Mouse (Mus musculus): ENCODE measurements around the gene Arvcf. TPM values are rescaled to one million over a fixed set of nuclear protein-coding genes. Genes with fewer than 3 reads are reported as not detected.

The Arvcf gene
- polyA plus RNA-seq, 2 experiments = 6.4 to 7.4 TPM

DNA sequence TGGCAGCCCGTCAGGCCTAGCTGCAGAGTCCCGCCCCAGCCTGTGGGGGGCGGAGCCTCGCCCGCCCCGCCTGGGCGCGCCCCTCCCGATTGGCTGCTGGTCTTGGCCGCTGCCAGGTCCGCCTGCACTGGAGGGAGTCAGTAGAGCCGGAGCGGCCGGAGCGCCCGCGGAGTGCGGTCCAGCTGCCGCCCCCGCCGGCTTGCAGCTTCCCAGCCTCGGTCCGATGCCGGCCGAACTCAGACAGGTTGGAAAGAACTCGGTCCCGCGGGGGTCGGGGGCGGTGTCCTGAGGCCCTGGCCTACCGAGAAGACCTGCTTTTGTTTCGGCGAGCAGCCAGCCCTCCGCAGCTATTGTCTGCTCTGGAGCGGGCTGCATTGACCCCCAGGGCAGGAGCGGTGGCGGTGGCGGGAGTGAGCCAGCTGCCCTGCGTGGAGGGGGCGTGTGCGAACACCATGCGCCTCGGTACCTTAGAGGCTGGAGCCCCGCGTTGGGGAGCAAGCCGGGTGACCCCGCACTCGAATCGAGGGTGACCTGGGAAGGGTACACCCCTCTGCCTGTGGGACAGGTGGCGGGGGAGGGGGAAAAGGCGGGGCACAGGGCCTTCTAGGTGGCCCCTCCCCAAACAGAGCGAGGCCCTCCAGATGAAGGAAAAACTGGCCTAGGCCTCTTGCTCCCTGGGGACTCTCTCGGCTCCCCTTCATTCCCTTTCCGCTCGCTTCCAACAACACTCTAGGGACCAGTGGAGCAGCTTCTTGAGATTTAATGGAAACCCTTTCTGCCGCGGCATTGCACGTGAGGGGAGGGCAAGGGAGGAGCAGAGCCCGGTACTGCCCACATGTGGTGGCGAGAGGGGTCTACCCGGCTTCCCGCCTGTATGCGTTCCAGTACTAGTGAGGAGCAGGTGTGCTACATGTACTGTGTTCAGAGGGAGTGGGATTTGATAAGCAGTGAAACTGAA lies 44.8 kb downstream of the Arvcf start:
- TF ChIP-seq EP300 (IDR thresholded peaks at IDR 0.05; ENCODE audit: low read depth) (no peak), CTCF (IDR thresholded peaks at IDR 0.05; ENCODE audit: low read depth) (peak; percentile 71)
- Histone ChIP-seq H3K9me3 (ENCODE audit: control insufficient read depth, low read length) (no peaks in the 10 kb centered on the region), H3K9ac (replicated peaks) (peak overlapping the region; percentile 85), H3K27ac (peak overlapping the region; percentile 46), H3K4me3 (ENCODE audit: insufficient read depth in 1 of 2, low read depth in 2 of 2, low read length in 2 of 2) (peak overlapping the region; percentile 64 to 89), H3K4me2 (ENCODE audit: low read depth) (peak overlapping the region; percentile 100), H3K27me3 (ENCODE audit: control insufficient read depth, insufficient read depth, low read length) (no peaks in the 10 kb centered on the region), H3K4me1 (replicated peaks; ENCODE audit: control insufficient read depth in 2 of 2, insufficient read depth in 2 of 2, low read length in 1 of 2) (peaks cover 38 to 49% of the 10 kb centered on the region in 2 experiments), H3K36me3 (replicated peaks; ENCODE audit: control insufficient read depth, insufficient read depth, low read depth) (no peaks in the 10 kb centered on the region)
- ATAC-seq (ENCODE audit: insufficient read depth) (peak; percentile 83), DNase-seq (ENCODE audit: low read depth in 3 of 3, low spot score in 3 of 3) (peak; percentile 75 to 76 (median 76))
- under 1% methylated on average over 63 of the region's 63 CpGs for WGBS (ENCODE audit: insufficient replicate concordance)

DNA sequence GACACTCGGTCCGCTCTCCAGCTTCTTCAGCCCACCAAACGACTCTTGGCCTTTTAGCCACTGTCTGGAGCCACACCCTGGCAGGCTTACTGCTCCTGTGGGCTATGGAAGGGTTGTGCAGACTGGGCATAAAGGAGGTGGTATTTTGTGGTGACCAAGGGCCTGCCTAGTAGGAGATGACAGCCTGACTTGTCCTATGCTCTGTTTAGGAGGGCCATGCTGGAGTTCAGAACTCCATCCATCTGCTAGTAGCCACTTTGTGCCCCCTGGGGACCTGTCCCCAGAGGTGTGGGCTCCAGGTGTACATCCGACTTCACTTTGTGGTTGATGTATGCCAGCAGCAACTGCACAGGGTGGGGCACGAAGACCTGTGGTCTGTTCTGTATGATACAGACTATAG lies 45.6 kb downstream of the Arvcf start:
- Histone ChIP-seq H3K27ac (no peak overlapping the region), H3K9ac (replicated peaks) (0 out of 2 replicates have a peak overlapping the region, but pooled peaks have one; percentile 7), H3K27me3 (ENCODE audit: control insufficient read depth, insufficient read depth, low read length) (no peaks in the 10 kb centered on the region), H3K4me3 (ENCODE audit: insufficient read depth in 1 of 2, low read depth in 2 of 2, low read length in 2 of 2) (peak overlapping the region; percentile 64 to 89), H3K4me2 (ENCODE audit: low read depth) (peak overlapping the region; percentile 100), H3K36me3 (replicated peaks; ENCODE audit: control insufficient read depth, insufficient read depth, low read depth) (no peaks in the 10 kb centered on the region), H3K4me1 (replicated peaks; ENCODE audit: control insufficient read depth in 2 of 2, insufficient read depth in 2 of 2, low read length in 1 of 2) (peaks cover 30 to 41% of the 10 kb centered on the region in 2 experiments), H3K9me3 (ENCODE audit: control insufficient read depth, low read length) (no peaks in the 10 kb centered on the region)
- no peak for ATAC-seq (ENCODE audit: insufficient read depth)
- no peak for TF ChIP-seq EP300 (IDR thresholded peaks at IDR 0.05; ENCODE audit: low read depth)
- no peak for TF ChIP-seq CTCF (IDR thresholded peaks at IDR 0.05; ENCODE audit: low read depth)
- WGBS (ENCODE audit: insufficient replicate concordance) = 39% methylated on average over 5 of the region's 5 CpGs
- DNase-seq (ENCODE audit: low read depth in 3 of 3, low spot score in 3 of 3) = no peak

GRCm38 (mm10) chr16:18394056-18394455 lies 46.1 kb downstream of the Arvcf start:
- Histone ChIP-seq H3K27me3 (ENCODE audit: control insufficient read depth, insufficient read depth, low read length) (no peaks in the 10 kb centered on the region), H3K9me3 (ENCODE audit: control insufficient read depth, low read length) (no peaks in the 10 kb centered on the region), H3K27ac (no peak overlapping the region), H3K4me1 (replicated peaks; ENCODE audit: control insufficient read depth in 2 of 2, insufficient read depth in 2 of 2, low read length in 1 of 2) (peaks cover 25 to 36% of the 10 kb centered on the region in 2 experiments), H3K4me2 (ENCODE audit: low read depth) (peak overlapping the region; percentile 100), H3K9ac (replicated peaks) (0 out of 2 replicates have a peak overlapping the region, but pooled peaks have one; percentile 7), H3K4me3 (ENCODE audit: insufficient read depth in 1 of 2, low read depth in 2 of 2, low read length in 2 of 2) (no peak overlapping the region), H3K36me3 (replicated peaks; ENCODE audit: control insufficient read depth, insufficient read depth, low read depth) (no peaks in the 10 kb centered on the region)
- no peak for TF ChIP-seq CTCF (IDR thresholded peaks at IDR 0.05; ENCODE audit: low read depth)
- no peak for TF ChIP-seq EP300 (IDR thresholded peaks at IDR 0.05; ENCODE audit: low read depth)
- no peak for DNase-seq (ENCODE audit: low read depth in 3 of 3, low spot score in 3 of 3)
- ATAC-seq (ENCODE audit: insufficient read depth) = no peak
- 56% methylated on average over 3 of the region's 3 CpGs for WGBS (ENCODE audit: insufficient replicate concordance)

DNA sequence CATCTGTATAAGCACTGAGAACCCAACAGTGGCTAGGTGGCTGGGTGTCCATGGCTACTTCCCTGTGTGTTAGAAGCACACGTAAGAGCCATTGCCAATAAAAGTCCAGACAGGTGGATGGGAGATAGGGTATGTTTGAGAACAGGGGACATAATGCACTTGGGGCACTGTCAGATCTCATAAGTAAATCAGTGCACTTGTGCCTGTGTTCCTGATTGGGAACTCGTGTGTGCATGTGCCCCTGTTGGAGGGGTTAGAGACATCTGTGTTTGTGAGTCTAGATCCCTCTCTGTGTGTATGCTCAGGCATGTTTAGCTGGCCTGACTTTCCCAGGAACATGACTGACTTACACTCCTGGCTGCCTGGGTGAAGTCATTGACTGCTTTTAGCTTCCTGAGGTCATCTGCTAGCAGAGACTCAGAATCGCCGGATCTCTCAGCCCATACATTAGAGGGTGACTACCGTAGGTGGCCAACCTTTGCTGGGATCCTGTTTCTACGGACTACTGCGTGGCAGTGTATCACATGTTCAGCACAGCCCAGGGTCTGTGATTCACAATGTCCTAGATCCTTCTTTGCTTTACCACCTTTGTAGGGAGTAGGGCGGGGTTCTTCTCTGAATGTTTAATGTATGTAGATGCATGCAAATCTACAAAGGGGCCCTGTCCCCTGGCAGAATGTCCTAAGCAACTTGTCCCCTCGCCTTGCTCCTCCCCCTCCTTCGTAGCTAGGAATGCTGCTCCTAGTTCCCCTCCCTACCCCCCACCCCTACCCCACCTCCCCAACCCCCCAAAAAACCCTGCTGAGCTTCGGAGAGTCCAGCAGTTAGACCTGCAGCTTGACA lies 47.0 kb downstream of the Arvcf start:
- no peak for TF ChIP-seq EP300 (IDR thresholded peaks at IDR 0.05; ENCODE audit: low read depth)
- TF ChIP-seq CTCF (IDR thresholded peaks at IDR 0.05; ENCODE audit: low read depth) = no peak
- Histone ChIP-seq H3K36me3 (replicated peaks; ENCODE audit: control insufficient read depth, insufficient read depth, low read depth) (no peaks in the 10 kb centered on the region), H3K4me1 (replicated peaks; ENCODE audit: control insufficient read depth in 2 of 2, insufficient read depth in 2 of 2, low read length in 1 of 2) (peaks cover 22 to 28% of the 10 kb centered on the region in 2 experiments), H3K27me3 (ENCODE audit: control insufficient read depth, insufficient read depth, low read length) (no peaks in the 10 kb centered on the region), H3K4me3 (ENCODE audit: insufficient read depth in 1 of 2, low read depth in 2 of 2, low read length in 2 of 2) (no peak overlapping the region), H3K27ac (no peak overlapping the region), H3K9me3 (ENCODE audit: control insufficient read depth, low read length) (no peaks in the 10 kb centered on the region), H3K9ac (replicated peaks) (no peak overlapping the region), H3K4me2 (ENCODE audit: low read depth) (no peak overlapping the region)
- no peak for ATAC-seq (ENCODE audit: insufficient read depth)
- 61% methylated on average over 11 of the region's 11 CpGs for WGBS (ENCODE audit: insufficient replicate concordance)
- no peak for DNase-seq (ENCODE audit: low read depth in 3 of 3, low spot score in 3 of 3)
